Mouse (Mus musculus) embryo, embryonic 9.5 days (tissue): Measurements from ENCODE around the gene Efcab11.

Experiments used
- DNase-seq: peaks from one replicate; pipeline ENCODE4 v3.0.0-alpha.2; 2017; ENCODE audit errors: extremely low spot score

The Efcab11 gene

GRCm38 (mm10) chr12:99752986-99753385 is 131.3 kb downstream of the Efcab11 start:
- DNase-seq = no peak

DNA sequence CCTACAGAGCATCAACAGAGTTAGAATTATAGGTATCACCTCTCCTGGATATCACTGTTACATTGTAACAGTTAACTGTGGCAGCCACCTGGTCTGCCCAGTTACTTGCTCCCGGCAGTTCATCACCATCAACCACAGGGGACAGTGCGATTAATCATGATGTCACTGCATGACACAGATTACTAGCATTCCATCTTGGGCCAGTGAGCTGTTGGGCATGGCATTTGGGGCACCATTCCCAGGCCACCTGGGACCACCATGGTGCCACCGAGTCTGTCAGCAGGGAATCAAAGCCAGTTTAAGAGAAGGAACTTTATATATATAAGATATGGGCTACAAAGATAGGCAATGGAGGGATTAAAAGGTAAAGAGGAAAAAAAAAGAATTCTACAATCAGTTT is 134.8 kb downstream of the Efcab11 start:
- no peak for DNase-seq

GRCm38 (mm10) chr12:99741631-99742030 is 142.6 kb downstream of the Efcab11 start:
- DNase-seq = no peak

DNA sequence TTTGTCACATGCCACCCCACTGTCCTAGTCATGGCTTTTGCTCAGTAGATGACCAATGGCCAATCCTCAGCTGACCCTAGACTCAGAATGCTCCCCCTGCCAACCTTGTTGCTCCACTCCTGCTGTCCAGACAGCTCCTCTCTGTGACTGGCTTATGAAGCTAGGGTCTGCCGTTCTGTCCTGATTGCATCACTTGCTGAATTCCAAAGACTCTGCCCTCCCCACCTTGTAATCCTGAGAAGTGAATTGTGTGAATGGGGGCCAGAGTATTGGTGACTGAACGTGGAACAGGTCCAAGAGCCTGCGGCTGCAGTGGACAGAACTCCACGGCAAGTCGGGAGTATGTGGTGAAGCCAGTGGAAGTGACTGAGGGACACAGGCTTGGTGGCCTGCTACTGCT is 145.0 kb downstream of the Efcab11 start:
- DNase-seq = no peak

DNA sequence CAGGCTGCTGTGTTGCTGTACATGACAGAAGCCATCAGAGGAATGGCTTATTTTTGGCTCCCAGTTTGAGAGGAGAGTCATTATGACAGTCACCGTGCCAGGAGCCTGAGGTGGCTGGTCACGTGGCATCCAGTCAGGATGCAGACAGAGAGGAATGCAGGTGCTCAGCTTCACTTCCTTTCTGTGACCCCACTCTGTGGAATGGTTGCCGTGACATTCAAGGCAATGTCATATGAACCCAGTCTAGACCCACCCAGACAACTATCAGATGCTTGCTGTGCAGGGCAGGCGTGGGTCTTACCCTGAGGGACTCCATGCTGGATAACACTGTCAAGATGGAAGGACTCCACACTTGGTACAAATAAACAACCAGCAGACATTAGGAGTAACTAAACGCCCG is 146.0 kb downstream of the Efcab11 start:
- no peak for DNase-seq

- DNase-seq = no peak
These were observed 147.3 kb downstream of the Efcab11 start for GRCm38 (mm10) chr12:99736971-99737370.

GRCm38 (mm10) chr12:99735172-99735571 is 149.1 kb downstream of the Efcab11 start:
- DNase-seq = no peak

DNA sequence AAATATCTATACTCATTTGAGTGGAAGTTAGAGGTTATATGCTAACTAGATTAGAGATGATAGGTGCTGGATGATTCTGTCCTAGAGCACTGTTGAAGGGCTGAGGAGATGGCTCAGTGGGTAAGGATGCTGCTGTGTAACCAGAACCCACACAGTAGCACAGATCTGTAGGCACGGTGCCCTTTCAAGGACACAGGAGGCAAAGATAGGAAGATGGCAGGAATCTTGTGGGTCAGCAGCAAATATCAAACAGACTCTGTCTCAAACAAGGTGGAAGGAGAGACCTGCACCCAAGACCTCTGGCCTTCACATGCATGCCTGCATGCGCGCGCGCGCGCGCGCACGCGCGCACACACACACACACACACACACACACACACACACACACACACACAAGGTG is 160.0 kb downstream of the Efcab11 start:
- no peak for DNase-seq

- DNase-seq = no peak
These were observed 160.4 kb downstream of the Efcab11 start for GRCm38 (mm10) chr12:99723791-99724190.

GRCm38 (mm10) chr12:99721318-99721717 is 162.9 kb downstream of the Efcab11 start:
- no peak for DNase-seq

GRCm38 (mm10) chr12:99719777-99720176 is 164.5 kb downstream of the Efcab11 start:
- DNase-seq = no peak

DNA sequence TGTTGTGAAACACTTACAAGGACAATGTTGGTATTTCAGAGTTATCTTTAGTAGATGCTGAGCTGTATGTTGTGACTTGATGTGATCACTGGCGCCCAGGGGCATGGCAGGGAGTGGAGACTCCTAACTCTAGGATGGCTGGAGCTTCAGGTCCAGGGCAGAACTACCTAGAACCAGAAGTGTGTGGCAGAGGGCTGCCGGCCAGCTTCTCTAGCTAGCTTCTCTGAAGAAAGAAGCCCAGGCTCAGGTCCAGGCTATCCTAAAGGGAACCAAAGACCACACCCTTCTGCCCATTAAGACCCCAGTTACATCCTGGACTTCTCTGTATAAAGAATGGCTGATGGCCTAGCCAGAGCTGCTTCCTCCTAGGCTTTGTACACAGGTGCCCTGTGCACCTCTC is 166.1 kb downstream of the Efcab11 start:
- DNase-seq = no peak

- no peak for DNase-seq
These were observed 168.1 kb downstream of the Efcab11 start for GRCm38 (mm10) chr12:99716038-99716610.

DNA sequence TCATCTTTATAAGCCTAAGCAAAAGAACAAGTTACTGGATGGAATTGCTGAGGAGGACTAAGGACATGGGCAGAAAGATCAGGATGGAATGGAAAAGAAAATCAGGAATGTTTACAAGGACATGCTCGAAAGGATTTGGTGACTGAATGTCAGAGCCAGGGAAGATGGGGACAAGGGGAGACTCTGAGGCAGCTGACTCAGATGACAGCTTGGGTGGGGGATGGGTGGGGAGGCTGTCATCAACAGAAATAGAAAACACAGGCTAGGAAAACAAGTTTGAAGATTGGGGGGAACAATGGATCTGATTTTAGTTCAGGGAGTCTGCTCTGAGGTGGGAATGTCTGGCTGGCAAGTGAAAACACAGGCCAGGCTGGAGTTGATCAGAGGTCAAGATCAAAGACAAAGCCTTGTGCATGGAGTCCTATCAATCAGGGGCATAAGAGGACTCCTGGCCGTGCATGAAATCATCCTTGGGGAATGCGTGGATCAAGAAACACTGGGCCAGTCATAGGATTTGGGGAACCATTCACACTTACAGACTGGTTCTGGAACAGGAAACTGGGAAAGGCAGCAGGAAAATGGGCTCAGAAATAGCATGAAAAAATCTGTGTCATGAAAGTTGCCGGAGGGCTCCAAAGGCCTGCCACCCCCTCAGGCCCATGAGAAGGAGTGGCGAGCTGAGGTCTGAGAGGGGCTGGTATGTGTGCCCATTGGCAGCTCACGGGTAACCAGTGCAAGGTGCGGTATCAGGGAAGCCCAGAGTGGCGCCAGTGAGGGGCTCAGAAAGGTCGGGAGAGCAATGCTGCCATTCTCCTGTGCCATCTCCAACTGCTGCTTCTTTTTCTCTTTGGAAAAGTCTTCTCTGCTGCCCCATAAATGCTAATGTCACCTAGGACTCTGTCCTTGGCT is 168.9 kb downstream of the Efcab11 start:
- DNase-seq = no peak

DNA sequence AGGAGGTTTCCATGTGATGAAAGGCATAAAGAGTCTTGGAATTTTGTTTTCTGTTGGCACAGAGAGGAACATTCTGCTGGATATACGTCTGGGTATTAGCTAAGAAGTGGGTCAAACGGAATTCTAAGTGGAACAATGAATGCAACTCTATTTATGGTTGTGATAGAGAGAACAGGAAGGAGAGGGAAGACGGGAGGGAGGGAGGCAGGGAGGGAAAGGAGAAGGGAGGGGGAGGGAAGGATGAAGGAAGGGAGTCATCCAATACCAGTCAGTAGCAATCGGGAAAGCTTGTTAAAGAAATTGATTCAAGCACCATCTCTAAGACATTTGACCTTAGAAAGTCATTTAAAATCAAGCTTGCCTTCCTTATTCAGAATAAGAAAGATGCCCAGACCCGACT is 172.0 kb downstream of the Efcab11 start:
- no peak for DNase-seq

DNA sequence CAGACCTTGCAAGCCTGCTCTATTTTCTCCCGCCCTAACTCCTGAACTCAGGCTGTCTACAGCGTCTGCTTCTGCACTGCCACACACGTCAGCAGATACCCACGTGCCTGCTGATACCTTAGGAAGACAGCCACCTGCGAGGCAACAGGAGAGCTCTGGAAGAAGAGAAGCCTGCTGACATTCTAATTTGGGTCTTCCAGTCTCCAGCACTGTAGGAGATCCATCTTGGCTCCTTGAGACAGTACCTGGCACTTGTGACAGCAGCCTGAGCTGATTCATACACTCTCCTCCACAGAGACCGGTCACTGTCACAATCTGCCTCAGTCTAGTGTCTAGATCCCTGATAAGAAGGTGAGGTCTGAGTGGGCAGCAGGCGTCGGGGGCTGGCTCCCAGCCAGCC is 182.0 kb downstream of the Efcab11 start:
- no peak for DNase-seq

- no peak for DNase-seq
These were observed 183.9 kb downstream of the Efcab11 start for GRCm38 (mm10) chr12:99700380-99700779.

GRCm38 (mm10) chr12:99699379-99700023 is 184.7 kb downstream of the Efcab11 start:
- DNase-seq = no peak

DNA sequence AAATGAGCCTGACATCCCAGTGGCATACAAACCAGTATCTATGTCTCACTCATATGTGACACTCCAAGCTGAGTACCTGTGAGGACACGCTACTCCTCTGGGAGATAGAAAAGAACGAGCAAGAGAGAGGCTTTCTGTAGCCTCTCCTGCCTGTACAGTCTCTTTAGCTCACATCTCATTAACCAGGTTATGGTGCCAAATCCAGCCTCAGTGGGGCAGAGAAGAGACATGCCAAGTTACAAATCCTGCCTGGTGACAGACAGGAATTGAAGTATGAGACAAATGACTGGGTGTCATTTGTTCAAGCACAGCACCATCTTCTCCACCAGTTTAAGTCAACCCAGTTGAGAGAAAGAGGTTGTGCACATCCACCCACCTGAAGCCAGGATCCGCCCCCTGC is 190.2 kb downstream of the Efcab11 start:
- DNase-seq = no peak

DNA sequence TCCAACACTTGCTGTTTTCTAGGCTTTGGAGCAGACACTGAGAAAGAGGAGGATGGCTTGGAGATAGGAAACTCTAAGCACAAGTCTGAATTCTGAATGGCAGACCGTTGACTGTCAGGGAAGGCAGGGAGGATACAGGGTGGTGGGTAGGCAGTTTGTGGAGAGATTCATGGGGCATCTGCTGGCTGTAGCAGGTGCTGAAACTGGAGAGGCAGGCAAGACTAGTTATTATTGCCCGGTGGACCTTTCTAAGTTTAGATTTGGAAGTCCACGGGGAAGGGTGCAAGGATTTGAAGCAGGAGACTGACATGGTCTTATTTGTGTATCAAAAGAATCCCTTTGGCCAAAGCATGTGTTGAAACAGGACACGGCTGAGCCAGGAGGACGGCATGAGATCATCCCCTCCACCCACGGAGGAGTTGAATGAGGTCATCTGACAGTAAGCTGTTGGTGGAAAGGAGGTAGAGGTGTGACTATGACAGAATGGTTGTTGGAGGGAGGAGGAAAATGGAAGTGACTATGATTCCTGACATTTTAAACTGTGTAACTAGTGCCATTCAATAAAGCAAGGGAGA is 197.7 kb downstream of the Efcab11 start:
- DNase-seq = no peak

- DNase-seq = no peak
These were observed 198.7 kb downstream of the Efcab11 start for GRCm38 (mm10) chr12:99685451-99686100.

GRCm38 (mm10) chr12:99681681-99682080 is 202.6 kb downstream of the Efcab11 start:
- no peak for DNase-seq
